Mouse (Mus musculus) ES-Bruce4 (cell line): ENCODE data around the gene Cdc25b.

Source experiments
- CTCF ChIP-seq: IDR thresholded peaks from one replicate; pipeline ENCODE4 v1.8.1; 2011; ENCODE audit warnings: low read depth, low read length
- EP300 ChIP-seq: IDR thresholded peaks from 2 replicates; pipeline ENCODE4 v1.6.1; 2011; ENCODE audit warnings: low read depth, low read length; ENCODE audit not compliant: insufficient read depth

GRCm38 (mm10) chr2:131167984-131168383 lies 18.8 kb upstream of the Cdc25b start:
- TF ChIP-seq CTCF = no peak
- TF ChIP-seq EP300 = no peak
